Mouse (Mus musculus) hindbrain, embryonic 16.5 days (tissue): ENCODE results near the gene Tshb. TPM values are rescaled to one million over a fixed set of nuclear protein-coding genes. Genes with fewer than 3 reads are reported as not detected.

ENCODE experiments used
- ATAC-seq: fragments of 200-750 bp; cut with Nextera tagmentation; 2 replicates; pipeline ENCODE4 v1.8.0; 2017; ENCODE audit warnings: moderate TSS enrichment, moderate library complexity
- H3K27ac ChIP-seq: fragments of 300-500 bp; sonication (generic); 2 replicates; pipeline ENCODE4 v1.5.1; 2014; ENCODE audit warnings: low read depth, mild to moderate bottlenecking, control low read depth, low read length, moderate library complexity
- H3K27me3 ChIP-seq: fragments of 300-500 bp; sonication (generic); replicated peaks from 2 replicates; pipeline ENCODE4 v1.6.1; 2014; ENCODE audit warnings: low read length; ENCODE audit not compliant: control insufficient read depth, insufficient read depth
- H3K36me3 ChIP-seq: fragments of 300-500 bp; sonication (generic); 2 replicates; pipeline ENCODE4 v1.6.1; 2014; ENCODE audit warnings: mild to moderate bottlenecking, low read length, moderate library complexity, mixed read lengths; ENCODE audit not compliant: control insufficient read depth, insufficient read depth
- H3K4me1 ChIP-seq: fragments of 300-500 bp; sonication (generic); 2 replicates; pipeline ENCODE4 v1.6.1; 2014; ENCODE audit warnings: low read depth, low read length; ENCODE audit not compliant: control insufficient read depth, insufficient read depth
- H3K4me2 ChIP-seq: fragments of 300-500 bp; sonication (generic); 2 replicates; pipeline ENCODE4 v1.6.1; 2014; ENCODE audit warnings: mild to moderate bottlenecking, low read length, control low read depth, moderate library complexity
- H3K4me3 ChIP-seq: fragments of 300-500 bp; sonication (generic); 2 replicates; pipeline ENCODE4 v1.5.1; 2014; ENCODE audit warnings: mild to moderate bottlenecking, low read length, control low read depth, moderate library complexity
- H3K9ac ChIP-seq: fragments of 300-500 bp; sonication (generic); 2 replicates; pipeline ENCODE4 v1.6.1; 2014; ENCODE audit warnings: low read depth, mild to moderate bottlenecking, control low read depth, low read length, moderate library complexity
- H3K9me3 ChIP-seq: fragments of 300-500 bp; sonication (generic); 2 replicates; pipeline ENCODE4 v1.6.1; 2014; ENCODE audit warnings: mild to moderate bottlenecking, low read length, moderate library complexity; ENCODE audit not compliant: control insufficient read depth
- WGBS: fragments of 180-500 bp; shearing (Covaris S2); extraction: QIAGEN DNeasy Blood & Tissue Kit; methylation state at CpG from one replicate; pipeline ENCODE4 v1.1.7; 2014; 5-methylcytosine and 5-hydroxymethylcytosine counted together
- polyA plus RNA-seq: library from polyadenylated mRNA; unstranded; fragments of >200 nt; fragmentation: Nextera tagmentation; extraction: Ambion mirVana; gene quantifications from 2 replicates; pipeline ENCODE4 v1.2.1, GENCODE M21; 2015

The Tshb gene
- polyA plus RNA-seq, 1 experiment from 2014 or later = 0.40 TPM

GRCm38 (mm10) chr3:102734313-102735030 is 48.0 kb downstream of the Tshb start, which contains the start of gene Tspan2:
Gene Tspan2 (plus strand): TSS chr3:102734529.
- peak; percentile 79 for ATAC-seq
- under 1% methylated on average over 42 of the region's 54 CpGs for WGBS
- H3K4me2 ChIP-seq = peak within 1 kb of the TSS; percentile 85

GRCm38 (mm10) chr3:102733936-102734312 is 48.6 kb downstream of the Tshb start:
- no peaks in the 10 kb centered on the region for H3K9me3 ChIP-seq
- no peaks in the 10 kb centered on the region for H3K36me3 ChIP-seq
- peak overlapping the region; percentile 85 for H3K9ac ChIP-seq
- H3K27ac ChIP-seq = peak overlapping the region; percentile 63
- ATAC-seq = no peak
- peaks cover 18% of the 10 kb centered on the region for H3K4me1 ChIP-seq
- 36% methylated on average over 6 of the region's 6 CpGs for WGBS
- H3K27me3 ChIP-seq = no peaks in the 10 kb centered on the region
- H3K4me3 ChIP-seq = peak overlapping the region; percentile 80
- peak overlapping the region; percentile 85 for H3K4me2 ChIP-seq

More at GRCm38 (mm10) chr3:102734313-102735030, 48.0 kb downstream of the Tshb start, which contains the start of gene Tspan2:
- H3K9me3 ChIP-seq = no peaks in the 10 kb centered on the region
- H3K36me3 ChIP-seq = no peaks in the 10 kb centered on the region
- peak within 1 kb of the TSS; percentile 63 for H3K27ac ChIP-seq
- H3K9ac ChIP-seq = peak within 1 kb of the TSS; percentile 85
- H3K27me3 ChIP-seq = no peaks in the 10 kb centered on the region
- peak within 1 kb of the TSS; percentile 80 for H3K4me3 ChIP-seq
- peaks cover 18% of the 10 kb centered on the region for H3K4me1 ChIP-seq

GRCm38 (mm10) chr3:102733050-102733449 is 49.5 kb downstream of the Tshb start:
- no peak overlapping the region for H3K4me3 ChIP-seq
- no peak overlapping the region for H3K9ac ChIP-seq
- no peaks in the 10 kb centered on the region for H3K36me3 ChIP-seq
- peaks cover 18% of the 10 kb centered on the region for H3K4me1 ChIP-seq
- no peaks in the 10 kb centered on the region for H3K27me3 ChIP-seq
- no peaks in the 10 kb centered on the region for H3K9me3 ChIP-seq
- no peak for ATAC-seq
- H3K4me2 ChIP-seq = no peak overlapping the region
- WGBS = 95% methylated on average over 3 of the region's 3 CpGs
- H3K27ac ChIP-seq = no peak overlapping the region

- H3K4me1 ChIP-seq = peaks cover 18% of the 10 kb centered on the region
- H3K4me3 ChIP-seq = no peak overlapping the region
- H3K4me2 ChIP-seq = no peak overlapping the region
- ATAC-seq = no peak
- WGBS = 91% methylated on average over 4 of the region's 4 CpGs
- no peak overlapping the region for H3K27ac ChIP-seq
- no peaks in the 10 kb centered on the region for H3K9me3 ChIP-seq
- no peaks in the 10 kb centered on the region for H3K36me3 ChIP-seq
- no peak overlapping the region for H3K9ac ChIP-seq
- no peaks in the 10 kb centered on the region for H3K27me3 ChIP-seq
Observed at GRCm38 (mm10) chr3:102732619-102733018, 49.9 kb downstream of the Tshb start.

GRCm38 (mm10) chr3:102731112-102731511 is 51.4 kb downstream of the Tshb start:
- no peak overlapping the region for H3K4me3 ChIP-seq
- no peak for ATAC-seq
- 79% methylated on average over 3 of the region's 3 CpGs for WGBS
- no peaks in the 10 kb centered on the region for H3K36me3 ChIP-seq
- H3K27me3 ChIP-seq = no peaks in the 10 kb centered on the region; the same call in 1 of the 2 replicates
- no peak overlapping the region for H3K27ac ChIP-seq
- H3K4me2 ChIP-seq = no peak overlapping the region
- H3K9ac ChIP-seq = no peak overlapping the region
- H3K9me3 ChIP-seq = no peaks in the 10 kb centered on the region
- H3K4me1 ChIP-seq = peaks cover 9% of the 10 kb centered on the region

- Histone ChIP-seq H3K27ac (no peak overlapping the region), H3K36me3 (no peaks in the 10 kb centered on the region), H3K9ac (no peak overlapping the region), H3K4me1 (peaks cover 5% of the 10 kb centered on the region), H3K27me3 (no peaks in the 10 kb centered on the region; the same call in 1 of the 2 replicates), H3K4me3 (no peak overlapping the region), H3K9me3 (no peaks in the 10 kb centered on the region), H3K4me2 (no peak overlapping the region)
- no peak for ATAC-seq
- 63% methylated on average over 5 of the region's 5 CpGs for WGBS
Observed at GRCm38 (mm10) chr3:102729416-102729815, 53.1 kb downstream of the Tshb start.

Other genes with a start within 250 kb of the Tshb start
- 14.9 and 15.6 TPM in 2 replicates for gene Tspan2, start 48.2 kb downstream of the Tshb start, polyA plus RNA-seq
- not detected in 2 replicates for gene Sycp1, start 153.4 kb upstream of the Tshb start, polyA plus RNA-seq
- gene Nr1h5, start 181.4 kb upstream of the Tshb start, polyA plus RNA-seq = 0.09 TPM in 1 of 2 replicates, not detected in the other
- gene Sike1, start 213.0 kb upstream of the Tshb start, polyA plus RNA-seq = 58.0 and 60.8 TPM in 2 replicates
- gene Csde1, start 237.7 kb upstream of the Tshb start, polyA plus RNA-seq = 312 and 328 TPM in 2 replicates